Mouse (Mus musculus): ENCODE measurements around the gene Large2.

DNA sequence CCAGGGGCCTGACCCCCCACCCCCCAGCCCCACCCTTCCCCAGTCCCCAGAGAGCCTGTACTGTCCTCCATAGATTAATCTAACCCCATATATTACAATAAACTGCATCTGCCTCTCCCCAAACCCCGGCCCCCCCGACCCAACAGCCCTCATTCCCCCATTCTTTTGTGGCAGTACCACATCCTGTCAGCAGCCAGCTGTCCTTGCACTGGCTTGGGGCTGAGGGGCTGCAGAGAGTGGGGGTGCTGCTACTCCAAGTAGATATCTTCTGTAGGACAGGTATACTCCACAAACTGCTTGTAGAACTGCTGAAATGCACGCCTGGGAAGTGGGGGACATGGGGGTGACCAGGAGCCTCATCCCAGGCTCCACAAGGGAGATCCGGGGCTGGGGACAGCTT lies 9.4 kb upstream of the Large2 start:
- TF ChIP-seq EP300 (IDR thresholded peaks at IDR 0.05) (no peak), CTCF (IDR thresholded peaks at IDR 0.05) (no peak)

Measured in lung, postnatal 0 days (tissue).